12 mouse cellular contexts compared by ENCODE assay signal in the genomic region with DNA sequence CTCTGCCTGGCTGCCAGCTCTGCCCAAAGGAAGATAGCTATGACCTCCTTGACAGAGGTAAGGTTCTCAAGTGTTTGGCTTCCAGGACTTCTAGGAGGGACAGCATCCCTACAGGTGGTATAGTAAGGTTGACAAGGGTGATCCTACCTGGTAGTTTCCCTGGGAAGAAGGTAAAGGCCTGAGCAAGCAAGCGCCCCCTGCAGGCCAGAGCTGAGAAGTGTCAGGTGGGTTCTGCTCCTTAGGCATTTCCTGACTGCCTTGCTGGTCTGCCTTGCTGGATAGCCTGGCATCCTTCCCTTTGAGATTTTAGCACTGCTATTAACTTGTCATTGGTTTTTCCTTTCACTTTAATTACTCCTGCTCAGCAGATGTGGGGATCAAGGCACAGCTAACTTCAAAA.
DNase-seq lines count a peak whose midpoint lies in the region; ATAC-seq and TF ChIP-seq lines count a peak whose summit lies in the region.
"Had no signal": no experiment of that assay in that cellular context is flagged by ENCODE, and none has a peak within 500 bp of the region (broad histone marks: within the 10 kb centered on the region; RNA-seq: fewer than 3 reads in every experiment).

No protein-coding gene starts in this region.

- no peaks in the 10 kb centered on the region for H3K79me2 ChIP-seq in C2C12 (ENCODE audit: control insufficient read depth, insufficient read depth)

- peak; percentile 67 for TF ChIP-seq CTCF in kidney, postnatal 0 days (IDR thresholded peaks at IDR 0.05; ENCODE audit: low read depth)
- TF ChIP-seq CTCF in C2C12 (IDR thresholded peaks at IDR 0.05; ENCODE audit: control insufficient read depth, insufficient read depth, insufficient read length) (peak; percentile 35), Patski (IDR thresholded peaks at IDR 0.05) (peak; percentile 49)

- whole genome bisulfite sequencing in kidney, postnatal 0 days: 0% methylated on average over 1 of the region's 1 CpGs
- WGBS in limb, embryonic 11.5 days: 0% methylated on average over 1 of the region's 1 CpGs

- no peaks in the 10 kb centered on the region for H3K4me1 ChIP-seq in kidney, postnatal 0 days (replicated peaks; ENCODE audit: insufficient read depth, low read length)
- H3K4me1 ChIP-seq in limb, embryonic 11.5 days (ENCODE audit: control insufficient read depth, insufficient read depth, low read length): no peaks in the 10 kb centered on the region
- H3K4me1 ChIP-seq: forebrain, embryonic 10.5 days; intestine, embryonic 15.5 days; lung, embryonic 15.5 days had no signal

- no peak overlapping the region for H3K9ac ChIP-seq in kidney, postnatal 0 days (ENCODE audit: low read depth, low read length)
- H3K9ac ChIP-seq in limb, embryonic 11.5 days (ENCODE audit: low read length): no peak overlapping the region
- H3K9ac ChIP-seq: intestine, embryonic 15.5 days; lung, embryonic 15.5 days; neural tube, embryonic 15.5 days had no signal

- H3K4me3 ChIP-seq in kidney, postnatal 0 days (replicated peaks; ENCODE audit: low read depth, low read length): no peak overlapping the region
- no peak overlapping the region for H3K4me3 ChIP-seq in C2C12 (ENCODE audit: insufficient read depth, poor library complexity, severe bottlenecking)
- no peak overlapping the region for H3K4me3 ChIP-seq in limb, embryonic 11.5 days (ENCODE audit: low read depth, low read length)
- H3K4me3 ChIP-seq: forebrain, embryonic 10.5 days; intestine, embryonic 15.5 days; lung, embryonic 15.5 days; neural tube, embryonic 15.5 days had no signal

- no peak for ATAC-seq in kidney, postnatal 0 days (replicated peaks; ENCODE audit: low FRiP score, low read depth)
- ATAC-seq in Patski: no peak
- no peak for ATAC-seq in limb, embryonic 11.5 days (ENCODE audit: insufficient number of reproducible peaks, low FRiP score, low TSS enrichment, low read depth)
- ATAC-seq: intestine, embryonic 15.5 days had no signal

- H3K27me3 ChIP-seq in kidney, postnatal 0 days (ENCODE audit: insufficient read depth, low read length): no peaks in the 10 kb centered on the region
- H3K27me3 ChIP-seq in C2C12 (ENCODE audit: control insufficient read depth, insufficient read depth, insufficient read length): no peaks in the 10 kb centered on the region
- H3K27me3 ChIP-seq in Patski: no peaks in the 10 kb centered on the region
- H3K27me3 ChIP-seq in limb, embryonic 11.5 days (ENCODE audit: control insufficient read depth, insufficient read depth, low read length): no peaks in the 10 kb centered on the region
- H3K27me3 ChIP-seq: intestine, embryonic 15.5 days; lung, embryonic 15.5 days; neural tube, embryonic 15.5 days had no signal

- H3K27ac ChIP-seq in kidney, postnatal 0 days: no peak overlapping the region
- H3K27ac ChIP-seq in limb, embryonic 11.5 days (replicated peaks; ENCODE audit: low read depth, low read length): no peak overlapping the region
- H3K27ac ChIP-seq: forebrain, embryonic 10.5 days; intestine, embryonic 15.5 days; lung, embryonic 15.5 days; neural tube, embryonic 15.5 days had no signal

- no peak overlapping the region for H3K4me2 ChIP-seq in kidney, postnatal 0 days (ENCODE audit: low read length)
- H3K4me2 ChIP-seq in limb, embryonic 11.5 days (ENCODE audit: low read depth, severe bottlenecking): no peak overlapping the region
- H3K4me2 ChIP-seq: intestine, embryonic 15.5 days; lung, embryonic 15.5 days; neural tube, embryonic 15.5 days had no signal

- no peak for DNase-seq in kidney, postnatal 0 days (ENCODE audit: low spot score)
- no peak for DNase-seq in kidney, adult 18-20 months
- DNase-seq in Patski (ENCODE audit: low read depth, low spot score): no peak
- DNase-seq in limb, embryonic 11.5 days (ENCODE audit: low spot score): peak; percentile 56
- no peak for DNase-seq in urinary bladder, postnatal 36 days (ENCODE audit: low spot score in 2 of 2)
- no peak for DNase-seq in left cerebral cortex, adult 8-10 months (ENCODE audit: low spot score in 2 of 2)
- DNase-seq in left cerebral cortex, adult 9 months (ENCODE audit: low spot score in 2 of 2): no peak

- H3K79me3 ChIP-seq in C2C12 (ENCODE audit: low read depth): no peaks in the 10 kb centered on the region

- in situ Hi-C loops in Patski (cut with MboI; ENCODE audit: low pct_unique_long_range_greater_than_20kb): no loop called here

- no peaks in the 10 kb centered on the region for H3K36me3 ChIP-seq in kidney, postnatal 0 days (ENCODE audit: insufficient read depth, low read length)
- no peaks in the 10 kb centered on the region for H3K36me3 ChIP-seq in C2C12 (ENCODE audit: control insufficient read depth, insufficient read depth)
- H3K36me3 ChIP-seq in limb, embryonic 11.5 days (ENCODE audit: control insufficient read depth, insufficient read depth, low read length): no peaks in the 10 kb centered on the region
- H3K36me3 ChIP-seq: forebrain, embryonic 10.5 days; intestine, embryonic 15.5 days; lung, embryonic 15.5 days; neural tube, embryonic 15.5 days had no signal

- CTCF ChIA-PET in Patski (lab: Charles Lee): interaction anchor here (1.0 to 1.9 kb wide), 5 partner anchors 9 to 34 kb away, joined by 3 to 5 read pairs (median 4); no protein-coding TSS in a partner anchor

- no peaks in the 10 kb centered on the region for H3K9me3 ChIP-seq in kidney, postnatal 0 days (replicated peaks; ENCODE audit: low read length)
- no peaks in the 10 kb centered on the region for H3K9me3 ChIP-seq in limb, embryonic 11.5 days (ENCODE audit: control insufficient read depth, low read length)
- H3K9me3 ChIP-seq: forebrain, embryonic 10.5 days; intestine, embryonic 15.5 days; lung, embryonic 15.5 days; neural tube, embryonic 15.5 days had no signal

- no peak overlapping the region for H3ac ChIP-seq in C2C12 (ENCODE audit: control insufficient read depth, insufficient read length, low read depth)

- POLR2A ChIA-PET in Patski (lab: Charles Lee): interaction anchor here (0.5 kb wide), 1 partner anchor 1808 kb away, joined by 4 read pairs; no protein-coding TSS in a partner anchor

TF ChIP-seq in C2C12, 6 proteins besides CTCF, POLR2A, EP300 and RAD21:
- TF ChIP-seq MYOD1 (IDR thresholded peaks at IDR 0.05; ENCODE audit: control insufficient read depth, insufficient read length, low read depth) (no peak), USF1 (IDR thresholded peaks at IDR 0.05; ENCODE audit: low read depth) (no peak), MAX (IDR thresholded peaks at IDR 0.05) (no peak), MYOG (IDR thresholded peaks at IDR 0.05; ENCODE audit: control insufficient read depth, extremely low read depth, insufficient read length) (no peak), FOSL1 (IDR thresholded peaks at IDR 0.05; ENCODE audit: insufficient read depth, low read length, poor library complexity, severe bottlenecking) (no peak)
